Mouse (Mus musculus): ENCODE data around the gene Dyrk1b.
"Not testable (repeated sequence)": the region's sequence is repeated elsewhere in the genome, so short reads cannot be mapped to it uniquely, and the experiment has no call there.

Gene Dyrk1b

GRCm38 (mm10) chr7:28195414-28196098 is 16.3 kb downstream of the Dyrk1b start:
- no peak for DNase-seq (ENCODE audit: low spot score in 2 of 2)

- DNase-seq (ENCODE audit: low spot score in 2 of 2), result peak in 1 of 2 experiments; percentile 37
These were observed 17.3 kb downstream of the Dyrk1b start for GRCm38 (mm10) chr7:28196528-28196927.

DNA sequence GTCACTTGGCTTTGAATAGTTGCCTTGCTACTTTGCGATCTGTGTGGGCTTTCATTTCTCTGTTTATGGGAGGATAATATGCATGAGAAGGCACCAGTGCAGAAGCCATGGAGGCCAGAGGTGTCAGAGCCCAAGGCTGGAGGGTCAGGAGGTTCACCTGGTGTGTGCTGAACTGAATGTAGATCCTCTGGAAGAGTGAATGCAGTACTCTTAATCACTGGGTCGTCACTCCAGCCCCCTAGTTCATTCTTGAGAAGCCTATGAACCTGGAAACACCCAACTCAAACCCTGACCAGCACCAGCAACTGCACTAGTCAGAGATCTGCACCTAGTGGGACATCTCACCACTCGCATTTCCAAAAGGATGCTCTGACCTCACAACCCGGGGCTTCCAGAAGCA is 19.8 kb downstream of the Dyrk1b start:
- no peak for DNase-seq (ENCODE audit: low spot score in 2 of 2)

GRCm38 (mm10) chr7:28203207-28204108 is 24.2 kb downstream of the Dyrk1b start:
- DNase-seq (ENCODE audit: low spot score in 2 of 2), result peak in 1 of 2 experiments; percentile 44

GRCm38 (mm10) chr7:28206044-28206600 is 26.9 kb downstream of the Dyrk1b start:
- no peak for DNase-seq (ENCODE audit: low spot score in 2 of 2)

- no peak for DNase-seq (ENCODE audit: low spot score in 2 of 2)
These were observed 29.2 kb downstream of the Dyrk1b start for GRCm38 (mm10) chr7:28208396-28208987.

- DNase-seq (ENCODE audit: low spot score in 2 of 2), result peak; percentile 42 to 65
These were observed 29.8 kb downstream of the Dyrk1b start for GRCm38 (mm10) chr7:28208988-28209508.

GRCm38 (mm10) chr7:28210731-28211130 is 31.5 kb downstream of the Dyrk1b start:
- DNase-seq (ENCODE audit: low spot score in 2 of 2), result no peak

- peak; percentile 45 to 75 for DNase-seq (ENCODE audit: low spot score in 2 of 2)
These were observed 34.9 kb downstream of the Dyrk1b start for GRCm38 (mm10) chr7:28214142-28214541.

- not testable (repeated sequence) for DNase-seq (ENCODE audit: low spot score in 2 of 2)
These were observed 36.7 kb downstream of the Dyrk1b start for GRCm38 (mm10) chr7:28215950-28216349.

GRCm38 (mm10) chr7:28217811-28218210 is 38.5 kb downstream of the Dyrk1b start:
- DNase-seq (ENCODE audit: low spot score in 2 of 2), result not testable (repeated sequence)

DNA sequence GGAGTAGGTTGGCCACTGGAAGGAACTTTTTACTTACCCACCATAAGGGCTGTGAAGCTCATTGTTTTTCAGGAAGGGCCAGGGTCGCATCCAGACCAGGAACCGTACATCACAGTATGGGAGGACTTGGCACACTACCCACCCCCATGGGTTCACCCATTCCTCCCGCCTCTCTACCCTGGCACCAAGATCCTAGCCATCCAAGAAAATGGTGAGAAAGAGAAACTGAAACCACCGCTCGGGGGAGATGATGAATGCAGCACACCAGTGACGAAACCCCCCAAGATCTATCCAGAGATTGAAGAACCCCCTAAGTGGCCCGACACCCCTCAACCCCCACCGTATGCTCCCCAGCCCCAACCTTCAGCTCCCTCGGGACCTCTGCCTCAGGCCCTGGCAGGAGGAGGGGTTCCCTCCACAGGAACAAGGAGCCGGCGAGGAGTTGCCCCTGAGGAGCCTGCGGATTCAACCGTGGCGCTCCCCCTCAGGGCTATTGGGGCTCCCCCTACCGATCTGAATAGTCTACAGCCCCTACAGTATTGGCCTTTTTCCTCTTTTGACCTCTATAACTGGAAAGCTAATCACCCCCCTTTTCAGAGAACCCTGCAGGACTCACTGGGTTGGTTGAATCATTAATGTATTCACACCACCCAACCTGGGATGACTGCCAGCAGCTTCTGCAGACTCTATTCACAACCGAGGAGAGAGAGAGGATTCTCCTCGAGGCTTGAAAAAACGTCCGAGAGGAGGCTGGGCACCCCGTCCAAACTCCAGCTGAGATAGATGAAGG is 39.9 kb downstream of the Dyrk1b start:
- DNase-seq (ENCODE audit: low spot score in 2 of 2), result not testable (repeated sequence)

DNA sequence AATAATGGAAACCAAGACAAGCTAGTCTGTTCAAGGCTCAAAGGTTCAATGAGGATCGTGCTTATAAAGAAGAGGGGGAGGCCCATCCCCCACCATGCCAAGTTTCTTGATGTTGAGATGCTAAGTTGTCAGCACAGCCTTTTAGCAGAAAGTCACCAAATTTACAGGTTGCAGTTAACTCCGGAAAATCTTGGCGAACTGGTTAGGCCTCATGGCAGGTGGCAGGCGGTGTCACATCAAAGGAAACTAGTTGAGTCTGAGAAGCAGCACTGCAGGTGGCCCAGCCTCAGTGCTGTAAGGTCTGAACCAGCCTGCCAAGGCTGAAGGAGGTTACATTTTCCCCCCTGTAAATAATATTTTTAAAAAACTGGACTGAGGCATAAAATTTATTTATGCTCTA is 47.6 kb downstream of the Dyrk1b start:
- not testable (repeated sequence) for DNase-seq (ENCODE audit: low spot score in 2 of 2)

DNA sequence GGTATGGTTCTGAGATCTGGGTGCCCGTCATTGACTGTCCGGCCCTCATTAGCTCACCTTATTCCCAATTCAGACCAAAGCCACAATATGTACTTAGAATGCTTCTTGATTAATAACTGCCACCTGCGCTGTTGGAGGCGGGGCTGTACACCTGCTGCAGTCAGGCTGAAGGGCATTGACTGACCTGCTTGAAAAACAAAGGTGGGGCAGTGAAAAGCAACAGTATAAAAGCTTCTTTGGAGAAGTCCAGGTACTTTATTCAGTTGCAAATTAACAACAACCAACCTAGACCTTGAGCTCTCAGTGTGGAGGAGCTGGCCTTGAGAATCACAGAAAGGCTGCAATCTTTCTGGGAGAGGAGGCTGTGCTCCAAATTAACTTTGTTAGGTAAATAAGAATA is 48.2 kb downstream of the Dyrk1b start:
- not testable (repeated sequence) for DNase-seq (ENCODE audit: low spot score in 2 of 2)
